Mouse (Mus musculus) adrenal gland (tissue): ENCODE measurements around the gene G430095P16Rik.

Source experiments
- intact Hi-C: fragments of 180-260 bp; cut with DNase I; formaldehyde crosslinking; loops from one replicate; pipeline ENCODE4 v1.15.1; 2025
- long read RNA-seq, 2 experiments: library from polyadenylated mRNA; unstranded; transcript quantifications; one replicate each; pipeline ENCODE4 v2.0.0; 2020; ENCODE audit warnings: borderline replicate concordance in 1 of 2; ENCODE audit not compliant: insufficient replicate concordance in 1 of 2

The G430095P16Rik gene
- long read RNA-seq, experiment 1, partial matches to known transcripts, result 0 of 1 reads
- long read RNA-seq, experiment 1, other reads (novel, unspliced or antisense), result 0 of 1 reads
- long read RNA-seq, experiment 2, partial matches to known transcripts, result 0 of 1 reads
- long read RNA-seq, experiment 2, other reads (novel, unspliced or antisense), result 0 of 1 reads

DNA sequence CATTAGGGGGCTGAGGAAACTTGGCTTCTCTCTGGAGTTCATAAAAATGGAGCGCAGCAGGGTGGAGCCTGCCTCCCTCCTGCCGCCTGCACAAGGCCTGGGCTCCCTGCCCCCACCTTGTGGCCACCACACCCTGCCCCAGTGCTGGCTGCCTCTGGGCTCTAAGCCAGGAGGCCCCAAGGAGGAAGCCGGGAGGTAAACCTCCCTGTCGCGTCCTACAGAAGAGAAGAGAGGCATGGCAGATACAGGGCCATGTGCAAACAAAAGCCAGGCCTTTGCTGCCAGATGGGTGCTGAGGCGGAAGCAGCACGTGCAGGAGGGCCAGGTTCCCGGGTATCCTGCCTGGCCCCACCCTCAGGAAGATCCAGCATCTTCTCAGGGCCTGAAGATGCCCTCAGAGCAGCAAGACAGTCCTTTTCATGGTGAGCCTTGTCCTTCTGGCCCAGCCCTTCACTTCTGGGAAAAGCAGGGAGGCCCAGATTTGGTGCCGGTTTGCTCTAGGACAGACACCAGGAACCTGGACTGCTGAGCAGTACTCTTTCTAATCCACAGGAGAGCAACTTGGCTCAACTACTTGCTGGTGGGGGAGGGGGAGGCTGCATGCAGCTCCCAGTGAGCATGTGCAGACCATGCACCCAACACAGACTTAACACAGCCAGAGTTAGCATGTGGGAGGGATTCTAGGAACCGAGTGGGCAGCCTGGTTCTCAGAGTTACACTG lies at the start of gene G430095P16Rik:
Gene G430095P16Rik, plus strand, starts transcription at position 158 of the 721 bp plus-strand sequence.
- intact Hi-C loops, result no loop called here

DNA sequence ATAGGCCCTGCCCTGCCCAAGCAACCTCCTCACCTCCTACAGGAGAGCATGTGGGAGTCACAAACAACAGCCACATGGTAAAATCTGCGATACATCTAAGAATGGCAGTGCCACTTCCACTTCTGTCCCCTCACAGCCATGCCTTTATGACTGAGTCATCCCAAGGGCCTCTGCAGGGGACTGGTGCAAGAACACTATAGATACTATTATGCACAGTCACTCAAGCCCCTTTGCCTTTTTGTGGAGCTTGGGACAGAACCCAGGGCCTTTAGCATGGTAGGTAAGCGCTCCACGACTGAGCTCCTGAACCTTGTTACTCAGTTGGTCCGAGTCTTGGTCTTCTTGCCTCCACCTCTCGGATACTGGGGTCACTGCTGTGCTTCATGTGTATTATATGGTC lies 45.5 kb upstream of the G430095P16Rik start:
- intact Hi-C loops, result no loop called here

DNA sequence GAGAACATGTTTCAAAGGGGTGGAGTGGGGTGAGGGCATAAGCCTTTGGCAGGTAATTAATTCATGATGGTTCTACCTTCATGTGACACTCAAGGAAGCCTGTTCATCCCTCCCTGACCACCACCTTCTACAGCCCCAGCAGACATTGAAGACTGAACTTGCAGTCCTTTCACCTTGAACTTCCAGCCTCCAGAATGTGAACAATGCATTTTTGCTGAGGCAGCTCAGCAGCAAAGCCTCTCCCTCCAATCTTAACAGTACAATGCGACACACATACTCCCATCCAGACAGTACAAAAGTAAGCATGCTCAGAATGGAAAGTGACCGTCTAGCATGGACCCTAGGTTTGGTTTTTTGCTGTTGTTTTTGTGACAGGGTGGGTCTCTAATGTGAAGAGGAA lies 41.3 kb upstream of the G430095P16Rik start:
- intact Hi-C loops, result no loop called here

DNA sequence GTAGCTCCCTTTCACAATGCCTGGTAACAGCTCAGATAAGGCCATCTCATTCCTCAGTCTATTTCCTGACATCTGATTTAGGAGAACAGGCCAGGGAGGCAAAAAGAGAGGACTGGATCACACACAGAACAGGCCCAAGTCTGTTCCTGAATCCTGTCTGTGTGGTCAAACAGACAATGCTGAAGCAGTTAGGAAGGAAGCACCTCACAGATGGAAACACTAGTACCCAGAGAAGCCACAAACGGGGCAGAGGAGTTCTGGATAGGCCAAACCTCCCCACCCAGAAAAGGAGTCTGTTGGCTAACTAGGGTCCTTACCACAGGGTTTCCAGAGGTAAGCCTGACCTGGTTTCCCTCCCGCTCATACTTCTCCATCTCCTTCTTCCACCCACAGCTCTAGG lies 40.5 kb upstream of the G430095P16Rik start:
- intact Hi-C loops, result no loop called here

DNA sequence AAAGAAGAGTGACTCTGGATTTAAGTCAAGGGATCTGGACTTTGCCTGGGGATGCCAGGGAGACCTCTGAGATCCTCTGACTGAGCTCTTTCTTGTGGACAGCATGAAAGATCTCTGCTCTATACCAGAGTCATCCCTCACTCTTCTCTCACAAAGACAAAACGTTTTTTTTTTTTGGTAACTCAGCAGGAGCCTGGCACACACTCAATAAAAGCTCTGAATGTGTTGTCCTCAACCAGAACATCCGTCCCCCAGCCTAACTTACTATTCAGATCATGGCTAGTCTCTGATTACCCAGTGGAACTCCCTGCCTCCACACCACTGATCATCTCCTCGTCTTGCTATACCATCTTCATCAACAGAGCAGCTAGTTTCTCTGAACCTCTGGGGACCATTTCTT lies 38.3 kb upstream of the G430095P16Rik start:
- intact Hi-C loops, result no loop called here

DNA sequence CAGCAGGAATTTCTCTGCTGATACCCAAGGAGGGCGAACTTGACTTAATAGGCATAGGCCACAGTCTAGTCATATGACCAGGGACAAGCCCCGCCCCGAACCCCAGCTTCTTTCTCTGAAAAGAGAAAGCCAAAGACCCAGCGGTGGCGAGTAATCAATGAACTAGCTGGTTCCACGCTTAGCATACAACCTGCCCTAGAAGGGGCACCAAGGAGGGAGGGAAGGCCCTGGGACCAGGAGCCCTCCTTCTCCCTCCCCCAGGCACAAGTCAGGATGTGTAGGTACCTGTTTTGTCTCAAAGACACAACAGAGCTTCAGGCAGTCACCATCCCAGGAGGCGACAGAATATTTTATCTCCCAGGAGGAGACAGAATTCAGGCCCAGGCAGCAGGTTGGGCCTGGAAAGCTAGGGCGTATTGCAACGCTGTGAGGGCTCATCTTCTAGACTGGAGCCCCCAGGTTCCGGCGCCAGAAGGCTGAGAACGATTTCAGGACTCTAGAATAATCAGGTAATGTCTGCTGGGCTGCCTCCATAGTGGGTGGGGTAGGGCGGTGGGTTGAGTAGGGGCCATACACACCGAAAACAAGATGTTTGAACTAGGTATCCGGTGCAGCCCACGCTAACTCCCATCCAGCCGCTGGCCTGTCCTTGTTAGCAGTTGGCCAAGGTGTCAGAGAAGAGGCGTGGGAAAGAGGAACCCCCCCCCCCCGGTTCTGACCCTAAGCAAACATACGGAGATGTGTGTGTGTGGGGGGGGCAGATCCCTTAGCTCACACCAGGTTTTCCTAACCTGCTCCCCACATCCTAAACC lies 36.4 kb upstream of the G430095P16Rik start, which contains the start of gene Trmt1:
Gene Trmt1, plus strand, starts transcription at position 117 of the 812 bp plus-strand sequence.
- intact Hi-C loops, result no loop called here

DNA sequence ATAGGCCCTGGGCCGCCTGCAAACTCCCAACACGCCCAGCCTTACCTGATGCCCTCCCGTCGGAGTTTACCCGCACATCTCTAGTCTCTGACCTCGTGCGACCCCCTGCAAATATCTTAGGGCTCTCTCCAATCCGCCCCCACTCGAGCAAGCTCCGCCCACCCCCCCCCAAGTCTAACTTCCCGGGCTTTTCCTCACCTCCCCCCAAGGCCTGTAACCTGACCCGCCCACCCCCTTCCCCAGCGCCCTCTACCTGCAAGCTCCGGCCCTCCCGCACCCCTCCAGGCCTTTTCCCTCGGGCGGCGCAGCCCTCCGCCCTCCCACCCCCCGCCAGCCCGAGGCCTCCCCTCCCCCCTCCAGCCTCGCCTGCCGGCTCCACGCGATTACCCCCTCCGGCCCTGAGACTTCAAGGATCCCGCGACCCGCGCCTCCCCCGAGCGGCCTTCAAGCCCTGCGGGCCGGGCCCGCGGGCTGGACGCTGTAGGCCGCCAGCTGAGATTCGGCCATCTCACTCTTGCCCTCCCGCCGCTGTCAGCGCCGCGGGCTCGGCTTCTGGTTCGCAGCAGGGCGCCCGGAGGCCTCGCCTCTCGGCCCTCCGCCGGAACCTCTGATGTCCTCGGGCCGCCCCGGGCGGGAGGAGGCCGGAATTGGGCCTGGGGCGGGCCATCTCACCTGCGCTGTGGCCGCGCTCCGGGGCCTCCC lies 35.7 kb upstream of the G430095P16Rik start:
- intact Hi-C loops, result no loop called here

DNA sequence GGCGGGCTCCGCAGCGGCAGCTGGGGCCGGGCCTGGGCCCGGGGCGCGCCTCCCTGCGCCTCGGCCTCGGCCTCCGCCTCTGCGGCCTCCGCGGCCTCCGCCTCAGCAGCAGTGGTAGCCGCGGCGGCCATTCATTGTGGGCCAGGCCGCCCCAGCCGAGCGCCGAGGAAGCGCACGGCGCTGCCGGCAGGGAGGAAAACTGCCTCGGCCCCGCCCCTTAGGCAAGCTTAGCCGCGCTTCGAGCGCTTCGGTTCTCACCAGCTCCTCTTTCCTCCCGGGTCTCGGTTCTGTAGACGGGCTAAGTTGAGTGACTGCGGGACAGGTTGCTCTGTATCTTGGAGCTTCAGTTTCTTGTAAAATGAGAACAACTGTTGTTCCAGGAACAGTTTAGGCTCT lies 35.1 kb upstream of the G430095P16Rik start, which contains the start of gene Nacc1:
Gene Nacc1, minus strand, starts transcription at position 158 of the 396 bp plus-strand sequence.
- intact Hi-C loops, result no loop called here

DNA sequence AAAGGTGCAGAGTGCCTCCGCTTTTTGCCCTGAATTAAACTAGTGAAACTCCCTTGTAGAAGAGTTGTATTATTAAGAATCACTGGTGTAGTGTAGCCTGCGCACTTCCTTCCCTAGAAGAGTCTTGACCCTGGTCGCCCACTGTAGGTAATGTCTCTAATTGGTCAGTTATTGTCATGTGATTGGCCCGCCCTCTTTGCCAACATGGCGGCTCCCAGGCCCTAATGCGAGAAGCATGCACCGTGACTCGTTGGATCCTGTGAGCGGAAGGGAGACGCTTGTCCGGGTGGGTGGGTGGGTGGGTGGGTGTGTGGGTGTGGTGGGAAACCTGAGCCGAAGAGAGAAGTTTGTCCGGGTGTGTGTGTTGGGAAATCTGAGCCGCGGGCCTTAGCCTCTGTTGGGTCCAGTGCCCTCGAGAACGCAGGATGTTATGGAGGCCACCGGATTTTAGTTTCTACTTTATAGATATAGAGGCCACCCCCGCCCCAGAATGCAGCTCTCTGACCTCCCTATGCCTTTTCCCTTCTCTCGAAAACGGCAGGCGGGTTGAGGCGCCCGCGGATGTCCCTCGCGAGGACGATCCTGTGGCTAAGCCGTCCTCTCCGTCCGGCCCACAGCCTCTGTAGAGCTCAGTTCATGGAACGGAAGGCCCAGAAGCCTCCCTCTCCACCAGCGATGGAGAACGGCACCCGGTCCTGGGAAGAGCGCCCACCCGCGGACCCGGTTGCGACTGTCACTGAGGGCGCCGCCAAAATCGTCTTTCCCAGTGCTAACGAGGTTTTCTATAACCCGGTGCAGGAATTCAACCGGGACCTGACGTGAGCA lies 33.5 kb upstream of the G430095P16Rik start:
- intact Hi-C loops, result no loop called here

DNA sequence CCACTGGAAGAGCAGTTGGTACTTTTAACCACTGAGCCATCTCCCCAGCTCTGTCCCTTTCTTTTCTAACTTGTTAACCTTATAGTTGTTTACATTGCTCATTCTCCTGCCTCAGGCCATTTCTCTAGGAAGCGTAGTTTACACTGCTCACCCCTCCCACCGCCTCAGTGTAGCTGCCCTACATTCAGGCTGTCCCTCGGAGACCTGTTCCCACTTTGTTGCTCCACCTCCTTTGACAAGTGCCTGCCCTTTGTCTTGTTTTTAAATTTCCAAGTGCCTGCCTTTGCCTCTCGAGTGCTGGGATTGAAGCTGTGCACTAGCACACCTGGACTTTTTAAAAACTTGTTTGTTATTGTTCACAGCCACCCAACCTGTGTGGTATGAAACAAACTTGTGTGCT lies 29.5 kb upstream of the G430095P16Rik start:
- intact Hi-C loops, result no loop called here

DNA sequence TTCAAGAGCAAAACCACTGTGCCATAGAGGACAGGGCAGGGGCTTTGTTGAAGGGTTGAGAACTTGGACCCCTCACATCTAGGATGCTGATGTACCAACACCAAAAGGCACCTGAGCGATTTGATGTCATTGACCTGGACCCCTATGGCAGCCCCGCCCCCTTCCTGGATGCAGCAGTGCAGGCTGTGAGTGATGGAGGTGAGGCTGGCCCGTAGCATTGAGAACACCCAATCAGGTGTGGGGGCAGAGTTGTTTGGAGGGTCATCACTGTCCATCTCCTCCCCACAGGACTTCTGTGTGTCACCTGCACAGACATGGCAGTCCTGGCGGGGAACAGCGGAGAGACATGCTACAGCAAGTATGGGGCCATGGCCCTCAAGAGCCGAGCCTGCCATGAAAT lies 27.7 kb upstream of the G430095P16Rik start:
- intact Hi-C loops, result no loop called here

DNA sequence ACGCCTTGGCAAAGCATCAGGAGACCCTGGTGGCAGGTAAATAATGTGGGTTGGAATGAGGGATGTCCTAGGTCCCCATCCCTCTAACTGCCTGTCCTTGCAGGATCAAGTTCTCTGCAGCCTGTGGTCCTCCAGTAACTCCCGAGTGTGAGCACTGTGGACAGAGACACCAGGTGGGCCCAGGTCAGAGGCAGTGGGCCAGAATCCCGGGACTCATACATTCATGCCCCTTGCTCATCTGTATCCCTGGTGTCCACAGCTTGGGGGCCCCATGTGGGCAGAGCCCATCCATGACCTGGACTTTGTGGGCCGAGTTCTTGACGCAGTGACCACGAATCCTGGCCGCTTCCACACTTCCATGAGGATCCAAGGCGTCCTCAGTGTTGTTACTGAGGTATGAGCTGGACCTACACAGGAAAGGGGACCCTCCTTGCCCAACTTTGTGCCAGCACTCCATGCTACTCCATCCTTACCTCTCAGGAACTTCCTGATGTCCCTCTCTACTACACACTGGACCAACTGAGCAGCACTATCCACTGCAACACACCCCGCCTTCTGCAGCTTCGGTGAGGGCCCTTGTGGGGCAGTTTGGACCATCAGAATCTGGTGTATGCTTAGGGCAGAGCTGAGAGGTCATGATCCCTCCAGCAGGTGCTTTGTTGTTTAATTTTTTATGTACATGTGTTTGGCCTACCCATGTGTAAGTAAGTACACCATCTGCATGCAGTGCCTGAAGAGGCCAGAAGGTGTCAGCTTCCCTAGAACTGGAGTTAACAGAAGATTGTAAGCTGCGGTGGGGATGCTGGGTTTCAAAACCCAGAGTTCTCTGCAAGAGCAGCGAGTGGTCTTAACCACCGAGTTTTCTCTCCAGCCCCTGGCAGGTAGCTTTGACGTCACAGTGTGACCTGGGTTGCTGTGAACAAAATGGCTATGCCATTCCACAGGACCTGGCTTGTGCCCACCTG lies 25.4 kb upstream of the G430095P16Rik start:
- intact Hi-C loops, result no loop called here

DNA sequence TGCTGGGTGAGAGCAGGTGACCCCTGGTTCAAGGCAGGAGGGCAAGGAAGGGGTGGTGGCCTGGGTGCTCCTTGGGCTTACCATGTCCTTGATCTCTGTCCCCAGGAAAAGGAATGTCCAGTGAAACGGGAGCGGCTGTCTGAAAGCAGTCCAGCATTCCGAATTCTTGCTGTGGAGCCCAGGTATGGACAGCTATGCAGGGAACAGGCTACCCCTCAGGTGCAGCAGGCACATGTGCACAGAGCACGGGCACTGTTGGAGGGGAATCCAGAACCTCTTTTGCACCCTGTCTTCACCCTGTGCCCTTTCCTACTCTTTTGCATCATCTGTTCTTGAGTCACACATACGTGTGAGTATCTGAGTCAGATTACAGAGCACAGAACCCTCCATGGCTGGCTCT lies 24.5 kb upstream of the G430095P16Rik start:
- intact Hi-C loops, result no loop called here

DNA sequence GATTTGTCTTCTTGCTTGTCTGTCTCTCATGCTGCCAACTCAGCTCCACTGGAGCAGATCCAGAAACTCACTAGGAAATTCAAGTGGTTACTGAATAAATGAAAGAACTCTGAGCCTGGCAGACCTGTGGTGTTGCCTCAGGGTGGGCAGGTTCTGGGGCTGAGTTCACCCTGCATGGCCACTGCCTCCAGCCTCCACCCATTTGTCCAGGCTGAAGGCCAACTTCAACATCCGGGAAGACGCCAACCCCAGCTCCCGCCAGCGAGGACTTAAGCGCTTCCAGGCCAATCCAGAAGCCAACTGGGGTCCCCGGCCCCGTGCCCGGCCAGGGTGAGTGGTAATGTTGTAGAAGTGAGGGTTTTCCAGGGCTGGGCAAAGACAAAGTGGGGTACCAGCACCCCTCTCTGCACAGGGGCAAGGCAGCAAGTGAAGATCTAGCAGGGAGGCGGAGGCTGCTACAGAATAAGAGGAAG lies 23.8 kb upstream of the G430095P16Rik start:
- intact Hi-C loops, result no loop called here

DNA sequence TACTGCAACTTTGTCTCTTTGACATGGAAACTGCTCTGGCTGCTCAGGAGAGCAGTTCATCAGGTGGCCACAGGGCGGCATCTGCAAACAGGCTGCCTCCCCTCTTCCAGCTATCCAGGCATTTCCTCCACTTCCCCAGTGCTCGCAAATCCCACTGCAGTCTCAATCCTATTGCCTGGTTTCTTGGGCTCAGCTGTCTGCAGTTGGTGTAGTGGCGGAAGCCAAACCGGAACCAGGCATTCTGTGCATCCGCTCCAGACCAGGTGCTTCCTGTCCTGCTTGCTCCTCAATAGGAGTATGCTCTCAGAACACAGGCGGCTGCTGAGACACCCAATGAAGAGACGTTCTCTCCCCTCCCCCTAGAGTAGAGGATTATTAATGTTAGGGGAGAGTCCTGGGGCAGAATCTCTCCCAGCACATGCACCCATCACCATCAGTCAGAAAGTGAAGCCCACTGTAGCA lies 22.9 kb upstream of the G430095P16Rik start:
- intact Hi-C loops, result no loop called here

DNA sequence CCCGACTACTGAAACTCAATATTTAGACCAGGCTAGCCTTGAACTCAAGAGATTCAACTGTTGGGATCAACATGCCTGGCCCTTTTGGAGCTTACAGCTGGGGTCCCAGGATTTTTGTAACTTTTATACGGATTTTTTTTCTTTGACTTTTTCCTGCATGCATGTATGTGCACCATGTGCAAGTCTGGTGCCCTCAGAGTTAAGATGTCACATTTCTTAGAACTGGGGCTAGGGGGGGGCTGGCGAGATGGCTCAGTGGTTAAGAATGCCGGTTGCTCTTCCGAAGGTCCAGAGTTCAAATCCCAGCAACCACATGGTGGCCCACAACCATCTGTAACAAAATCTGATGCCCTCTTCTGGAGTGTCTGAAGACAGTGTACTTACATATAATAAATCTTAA lies 22.3 kb upstream of the G430095P16Rik start:
- intact Hi-C loops, result no loop called here

DNA sequence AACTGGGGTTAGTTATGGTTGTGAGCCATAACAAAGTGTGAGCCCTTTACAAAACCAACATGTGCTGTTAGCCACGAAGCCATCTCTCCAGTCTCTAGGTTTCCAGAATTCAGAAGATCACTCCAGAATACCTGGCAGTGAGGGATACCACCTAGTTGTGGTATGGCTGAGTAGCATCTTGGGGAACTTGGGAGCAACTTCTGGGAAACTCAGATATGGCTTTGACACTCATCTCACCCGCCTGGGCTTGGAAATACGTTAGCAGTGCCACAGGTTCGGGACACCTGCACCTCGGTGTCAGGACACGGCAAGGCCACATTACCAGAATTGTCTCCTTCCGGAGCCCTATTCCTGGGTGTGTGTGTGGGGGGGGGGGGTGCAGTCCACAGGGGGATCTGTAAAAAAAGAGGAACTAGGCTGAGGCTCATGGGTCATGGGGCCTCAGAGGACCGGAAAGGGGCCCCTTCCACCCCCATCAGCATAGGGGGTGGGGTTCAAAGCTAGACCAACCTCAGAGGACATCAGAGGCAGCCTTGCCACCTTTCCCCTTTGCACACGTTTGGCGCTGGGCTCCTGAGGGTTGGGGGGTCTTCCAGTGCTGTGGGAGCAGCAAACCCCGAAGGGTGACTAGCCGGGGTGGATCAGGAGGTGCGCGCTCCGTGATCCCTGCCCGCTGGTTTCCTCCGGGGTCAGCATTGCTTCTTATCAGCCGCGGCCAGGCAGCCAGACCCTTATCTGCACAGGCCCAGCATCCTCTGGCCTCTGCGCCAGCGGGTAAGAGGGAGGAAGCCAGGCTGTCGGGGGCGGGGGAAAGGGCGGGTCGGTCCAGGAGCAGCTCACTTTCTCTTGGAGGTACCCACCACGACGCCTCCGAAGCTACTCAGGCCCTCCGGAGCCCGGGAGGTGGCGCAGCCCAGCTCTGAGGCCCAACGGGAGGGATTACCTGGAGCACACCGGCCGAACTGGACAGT lies 21.6 kb upstream of the G430095P16Rik start, which contains the start of gene Lyl1:
Gene Lyl1, plus strand, starts transcription at position 517 of the 971 bp plus-strand sequence.
- intact Hi-C loops, result no loop called here

DNA sequence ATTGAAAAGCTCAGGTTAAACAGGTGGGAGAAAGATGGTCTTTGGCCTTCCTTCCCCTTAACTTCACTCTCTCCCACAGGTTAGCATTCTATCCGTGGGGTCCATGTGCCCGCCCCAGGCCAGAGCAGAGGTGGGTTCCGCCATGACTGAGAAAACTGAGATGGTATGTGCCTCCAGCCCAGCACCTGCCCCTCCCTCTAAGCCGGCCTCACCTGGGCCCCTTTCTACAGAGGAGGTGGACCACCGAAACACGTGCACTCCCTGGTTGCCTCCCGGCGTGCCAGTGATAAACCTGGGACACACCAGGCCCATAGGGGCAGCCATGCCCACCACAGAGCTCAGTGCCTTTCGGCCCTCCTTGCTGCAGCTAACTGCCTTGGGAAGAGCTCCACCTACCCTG lies 20.2 kb upstream of the G430095P16Rik start:
- intact Hi-C loops, result no loop called here
